Mouse (Mus musculus): ENCODE data around the gene Dnajc17. TPM values are rescaled to one million over a fixed set of nuclear protein-coding genes. Genes with fewer than 3 reads are reported as not detected.

The Dnajc17 gene
- total RNA-seq, 2 experiments from 2014 or later: 7.7 to 7.8 TPM

DNA sequence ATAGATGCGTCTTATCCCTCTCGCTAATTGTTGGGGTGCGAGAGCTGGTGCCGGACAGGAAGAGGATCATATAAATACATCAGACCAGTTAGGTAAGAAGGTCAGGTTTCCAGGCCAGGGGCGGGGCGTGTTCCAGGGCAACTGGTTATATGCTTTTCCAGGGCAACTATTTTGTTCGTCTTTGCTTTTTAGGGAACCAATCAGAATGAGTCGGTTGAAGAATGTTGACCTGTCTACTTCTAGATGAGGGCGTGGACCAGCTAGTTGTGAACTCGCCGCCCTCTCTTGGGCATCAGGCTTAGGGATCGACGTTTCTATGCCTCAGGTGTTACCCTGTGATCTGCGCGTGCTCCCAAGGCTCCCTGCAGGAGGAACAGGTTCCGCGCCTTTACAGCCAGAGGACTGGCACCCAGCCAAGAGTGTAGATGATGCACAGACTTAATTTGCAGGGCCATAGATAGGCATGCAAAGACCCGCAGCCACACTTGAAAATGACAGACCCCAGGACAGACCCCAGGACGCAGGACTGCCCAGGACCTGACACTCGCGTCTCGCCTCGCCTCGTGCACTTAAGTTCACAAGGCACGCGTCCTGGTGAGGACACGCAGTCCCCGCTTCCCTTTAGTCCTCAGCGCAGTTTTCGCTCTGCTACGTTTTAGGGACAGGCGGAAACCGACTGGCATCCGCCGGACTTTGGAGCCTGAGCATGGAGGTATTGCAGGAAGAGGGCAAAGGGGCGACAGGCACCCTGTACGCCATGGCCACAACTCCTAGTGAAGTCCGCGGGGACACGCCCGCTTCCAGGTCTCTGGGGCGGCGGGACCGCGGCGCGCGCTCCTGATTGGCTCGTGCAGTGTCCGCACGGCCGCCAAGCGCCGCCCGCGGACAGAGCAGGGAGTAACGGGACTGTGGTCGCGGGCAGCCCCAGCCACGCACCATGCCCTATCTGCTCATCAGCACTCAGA, 41.4 kb downstream of the Dnajc17 start, which contains the start of gene Gchfr:
Gene Gchfr (plus strand): TSS at position 873 of the 965 bp plus-strand sequence.
- peak; percentile 44 to 46 for DNase-seq
- intact Hi-C loops (cut with DNase I): loop anchor here (5.0 kb wide), 1 partner anchor 55 kb away; the partner anchor contains the start of gene Rad51

DNA sequence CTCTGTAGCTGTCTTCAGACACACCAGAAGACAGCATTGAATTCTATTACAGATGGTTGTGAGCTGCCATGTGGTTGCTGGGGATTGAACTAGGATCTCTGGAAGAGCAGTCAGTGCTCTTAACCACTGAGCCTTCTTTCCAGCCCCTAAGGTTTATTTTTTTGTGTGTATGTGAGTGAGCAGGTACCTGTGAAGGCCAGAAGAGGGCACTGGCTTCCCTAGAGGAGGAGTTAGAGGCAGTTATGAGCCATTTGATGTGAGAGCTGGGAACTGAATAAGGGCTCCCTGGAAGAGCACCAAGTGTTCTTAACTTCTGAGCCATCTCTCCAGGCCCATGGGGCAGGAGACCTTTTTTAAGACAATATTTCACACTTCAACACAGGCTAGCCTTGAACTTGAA, 43.2 kb downstream of the Dnajc17 start:
- intact Hi-C loops (cut with DNase I): loop anchor here (5.0 kb wide), 1 partner anchor 53 kb away; the partner anchor contains the start of gene Rad51
- DNase-seq: no peak

- intact Hi-C loops (cut with DNase I): no loop called here
- DNase-seq: no peak
These were observed 44.6 kb downstream of the Dnajc17 start for GRCm38 (mm10) chr2:119163999-119164398.

DNA sequence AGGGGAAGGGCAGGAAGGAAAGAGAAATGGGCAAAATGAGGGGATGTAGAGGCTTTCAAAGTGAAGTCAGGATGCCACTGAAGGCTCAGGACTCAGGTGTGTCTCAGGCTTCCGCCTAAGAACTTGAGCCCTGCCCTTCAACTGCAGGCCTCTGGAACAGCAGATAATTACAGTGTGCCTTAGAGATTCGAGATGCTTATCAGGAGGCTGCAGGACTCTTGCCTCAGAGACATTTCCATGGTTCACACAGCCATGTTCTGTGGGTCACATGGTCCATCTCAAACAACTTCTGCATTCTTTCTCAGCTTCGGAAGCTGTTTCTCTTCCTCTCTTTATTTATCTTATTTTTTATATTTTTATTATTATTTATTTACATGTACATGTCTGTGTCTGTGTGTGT, 45.5 kb downstream of the Dnajc17 start:
- intact Hi-C loops (cut with DNase I): no loop called here
- no peak for DNase-seq

GRCm38 (mm10) chr2:119161247-119161646, 47.3 kb downstream of the Dnajc17 start:
- intact Hi-C loops (cut with DNase I): no loop called here

DNA sequence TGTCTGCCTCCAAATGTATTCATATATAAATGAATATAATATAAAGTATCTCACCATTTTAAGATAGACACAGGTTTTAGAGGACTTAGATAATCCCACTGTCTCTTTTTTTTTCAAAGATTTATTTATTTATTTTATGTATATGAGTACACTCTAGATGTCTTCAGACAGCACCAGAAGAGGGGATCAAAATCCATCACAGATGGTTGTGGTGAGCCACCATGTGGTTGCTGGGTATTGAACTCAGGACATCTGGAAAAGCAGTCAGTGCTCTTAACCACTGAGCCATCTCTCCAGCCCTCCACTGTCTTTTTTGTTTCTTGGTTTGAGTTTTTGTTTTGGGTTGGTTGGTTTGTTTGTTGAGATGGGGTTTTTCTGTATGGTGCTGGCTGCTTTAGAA, 50.8 kb downstream of the Dnajc17 start:
- no peak for DNase-seq
- intact Hi-C loops (cut with DNase I): loop anchor here (5.0 kb wide), 1 partner anchor 34 kb away; no protein-coding TSS in a partner anchor

More at GRCm38 (mm10) chr2:119161247-119161646, 47.3 kb downstream of the Dnajc17 start:
- no peak for DNase-seq

DNA sequence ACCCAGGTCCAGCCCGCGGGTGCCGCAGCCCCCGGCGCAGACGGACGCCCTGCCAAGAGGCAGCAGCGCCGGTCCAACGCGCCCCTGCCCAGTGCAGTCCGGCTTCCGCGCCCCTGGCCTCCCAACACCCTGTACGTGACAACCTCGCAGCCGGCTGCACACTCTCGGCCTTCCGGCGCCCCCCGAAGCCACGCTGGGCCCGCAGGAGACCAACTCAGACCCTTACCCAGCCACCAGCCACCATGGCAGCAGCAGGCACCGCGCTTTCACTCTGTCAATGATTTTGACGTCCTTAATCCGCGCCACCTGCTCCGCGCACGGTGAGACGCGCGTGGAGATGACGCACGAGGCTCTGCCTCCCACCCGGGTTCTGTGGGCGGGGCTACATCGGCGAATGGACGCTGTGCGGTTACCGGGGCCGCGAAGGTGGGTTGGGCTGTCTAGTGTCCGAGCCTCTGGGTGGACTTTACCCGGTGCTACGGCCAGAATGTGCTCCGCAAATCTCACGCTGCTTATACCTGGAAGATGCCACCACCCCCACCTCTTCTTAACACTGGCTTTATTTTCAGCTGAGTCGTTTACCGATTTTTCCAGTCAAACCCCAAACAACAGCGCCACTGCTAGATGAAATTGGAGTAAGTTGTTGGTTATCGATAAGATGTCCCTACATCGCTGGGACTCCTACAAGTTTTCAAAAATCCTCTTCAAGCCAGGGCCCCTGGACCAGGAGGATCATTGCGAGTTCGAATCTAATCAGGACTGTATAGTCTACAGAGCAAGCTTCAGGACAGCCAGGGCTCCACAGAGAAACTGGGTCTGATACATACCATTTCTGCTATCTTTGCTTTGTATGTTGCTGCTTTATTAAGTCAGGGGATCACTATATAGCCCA, 51.7 kb downstream of the Dnajc17 start, which contains the start of gene Rmdn3:
Gene Rmdn3 (minus strand): TSS at position 354 of the 892 bp plus-strand sequence.
- DNase-seq: peak; percentile 87 to 88
- intact Hi-C loops (cut with DNase I): loop anchor here (5.0 kb wide), 1 partner anchor 35 kb away; no protein-coding TSS in a partner anchor

DNA sequence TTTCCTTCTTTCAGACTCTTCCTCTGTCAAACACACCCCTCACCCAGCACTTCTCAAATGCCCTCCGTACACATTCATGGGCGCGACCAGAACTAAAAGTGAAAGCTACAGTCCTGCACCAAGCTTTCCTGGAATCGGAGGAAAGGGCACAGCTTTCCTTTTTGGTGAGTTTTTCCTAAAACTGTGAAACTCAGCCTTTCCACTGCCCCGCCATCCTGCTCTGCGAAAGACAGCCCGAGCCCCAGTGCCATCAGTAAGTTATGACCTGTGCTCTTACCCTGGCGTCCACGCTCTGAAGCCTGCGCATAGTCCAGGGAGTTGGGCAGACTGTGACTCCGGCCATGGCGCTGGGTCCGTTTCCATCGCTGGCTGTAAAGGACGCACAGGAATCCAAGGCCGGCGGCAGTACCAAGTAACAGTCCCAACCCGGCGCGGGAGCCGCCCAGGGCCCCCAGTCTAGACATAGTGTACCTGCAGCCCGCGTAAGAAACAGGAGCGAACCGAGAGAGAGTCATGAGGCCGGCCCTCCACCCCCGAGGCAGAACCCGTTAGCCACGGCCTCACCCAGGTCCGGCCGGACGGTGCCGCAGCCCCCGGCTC, 52.4 kb downstream of the Dnajc17 start:
- intact Hi-C loops (cut with DNase I): loop anchor here (5.0 kb wide), 1 partner anchor 36 kb away; no protein-coding TSS in a partner anchor
- no peak for DNase-seq

DNA sequence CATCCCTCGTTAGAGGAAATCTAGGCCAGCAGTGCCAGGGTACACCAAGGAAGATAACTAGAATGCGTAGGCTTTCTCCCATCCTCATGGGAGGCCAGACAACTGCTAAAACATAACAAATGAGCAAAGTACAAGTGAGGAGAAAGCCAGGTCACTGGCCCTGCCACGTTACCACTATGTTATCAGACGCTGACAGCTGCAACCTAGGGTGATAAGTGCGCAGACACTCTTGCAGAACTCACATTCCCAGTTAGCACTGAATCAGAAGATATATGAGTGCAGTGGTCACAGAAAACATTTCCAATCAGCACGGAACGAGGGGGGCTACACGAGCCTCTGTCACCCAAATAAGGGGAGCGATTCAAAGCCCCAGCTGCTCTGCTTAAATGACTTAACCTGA, 53.2 kb downstream of the Dnajc17 start:
- intact Hi-C loops (cut with DNase I): loop anchor here (5.0 kb wide), 1 partner anchor 37 kb away; no protein-coding TSS in a partner anchor
- DNase-seq: no peak

DNA sequence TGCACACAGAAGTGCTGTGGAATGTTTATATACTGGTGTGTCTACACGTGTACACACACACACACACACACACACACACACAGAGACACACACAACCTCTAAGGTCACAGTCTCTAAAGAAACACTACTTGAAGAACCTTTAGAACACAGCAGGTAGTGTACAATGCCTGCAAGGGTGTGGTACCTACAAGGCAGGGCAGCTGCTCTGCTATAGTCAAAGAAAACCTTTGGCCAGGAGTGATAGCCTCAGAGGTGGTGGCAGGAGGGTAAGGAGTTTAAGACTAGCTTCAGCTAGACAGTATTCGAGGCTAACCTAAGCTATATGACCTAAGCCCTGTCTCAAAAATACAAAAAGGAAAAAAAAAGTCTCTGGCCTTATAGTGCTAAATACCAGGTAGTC, 53.9 kb downstream of the Dnajc17 start:
- DNase-seq: no peak
- intact Hi-C loops (cut with DNase I): loop anchor here (5.0 kb wide), 1 partner anchor 38 kb away; no protein-coding TSS in a partner anchor

GRCm38 (mm10) chr2:119152255-119152654, 56.3 kb downstream of the Dnajc17 start:
- intact Hi-C loops (cut with DNase I): no loop called here

DNA sequence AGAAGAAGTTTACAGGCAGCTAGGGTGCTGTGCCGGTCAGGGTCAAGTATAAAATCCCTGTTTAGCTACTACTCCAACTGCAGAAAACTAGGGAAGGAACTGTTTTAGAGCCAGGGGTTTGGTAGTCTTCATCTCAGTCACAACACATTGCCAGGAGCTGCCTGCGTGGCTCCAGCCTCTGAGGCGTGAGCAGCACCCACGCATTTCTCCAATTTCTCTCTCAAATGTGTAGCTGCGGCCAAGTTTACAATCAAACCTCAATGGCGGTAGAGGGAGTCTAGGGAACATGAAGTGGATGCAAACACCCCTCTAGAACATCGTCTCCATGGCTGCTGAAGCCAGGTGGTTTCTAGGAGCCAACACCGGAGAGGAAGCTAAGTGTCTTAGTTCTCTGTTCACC, 60.8 kb downstream of the Dnajc17 start:
- no peak for DNase-seq
- intact Hi-C loops (cut with DNase I): no loop called here

More at GRCm38 (mm10) chr2:119152255-119152654, 56.3 kb downstream of the Dnajc17 start:
- no peak for DNase-seq

- intact Hi-C loops (cut with DNase I): no loop called here
- DNase-seq: no peak
These were observed 61.4 kb downstream of the Dnajc17 start for GRCm38 (mm10) chr2:119147160-119147678.

- intact Hi-C loops (cut with DNase I): no loop called here
- no peak for DNase-seq
These were observed 62.2 kb downstream of the Dnajc17 start for GRCm38 (mm10) chr2:119146435-119146834.

GRCm38 (mm10) chr2:119145199-119145598, 63.4 kb downstream of the Dnajc17 start:
- no peak for DNase-seq
- intact Hi-C loops (cut with DNase I): no loop called here

- intact Hi-C loops (cut with DNase I): no loop called here
- no peak for DNase-seq
These were observed 72.2 kb downstream of the Dnajc17 start for GRCm38 (mm10) chr2:119136346-119136898.

Data from gastrocnemius, postnatal 36 days (tissue).